In the genomic region with DNA sequence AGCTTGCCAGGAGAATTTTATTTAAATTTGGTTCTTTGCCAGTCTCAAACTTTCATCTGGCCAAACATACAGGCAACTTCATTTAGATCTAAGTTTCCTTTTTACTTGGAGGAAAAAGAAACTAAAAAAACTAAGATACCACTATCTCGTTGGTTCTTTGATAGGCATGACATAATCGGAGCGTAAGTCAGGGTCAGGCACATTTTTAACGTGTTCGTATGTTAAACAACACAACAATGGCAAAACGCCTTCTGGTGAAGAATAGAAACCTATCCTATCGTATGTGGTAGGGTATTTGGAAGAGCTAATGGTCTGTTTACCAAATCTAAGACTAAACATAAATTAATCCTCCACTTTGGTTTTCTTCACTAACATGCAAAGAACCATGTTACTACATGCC, we compare ENCODE assay signal across 8 mouse cellular contexts. TPM values are rescaled to one million over a fixed set of nuclear protein-coding genes. Genes with fewer than 3 reads are reported as not detected.
DNase-seq lines count a peak whose midpoint lies in the region; ATAC-seq and TF ChIP-seq lines count a peak whose summit lies in the region.

No protein-coding gene starts in this region.

- H3K27me3 ChIP-seq in cerebellum, adult 2 months (ENCODE audit: control insufficient read depth, insufficient read depth, low read length), result no peaks in the 10 kb centered on the region
- H3K27me3 ChIP-seq in limb, embryonic 15.5 days, result no peaks in the 10 kb centered on the region

- no peak for TF ChIP-seq POLR2A in cerebellum, adult 2 months (IDR thresholded peaks at IDR 0.05; ENCODE audit: borderline replicate concordance, insufficient read depth, low read length)

- peak overlapping the region; percentile 91 for H3K4me3 ChIP-seq in cerebellum, adult 2 months (replicated peaks; ENCODE audit: insufficient read depth, low read depth, low read length)
- H3K4me3 ChIP-seq in limb, embryonic 15.5 days, result peak overlapping the region; percentile 91

- WGBS in cerebellum, adult 2 months, result 2% methylated on average over 7 of the region's 7 CpGs
- 20% methylated on average over 7 of the region's 7 CpGs for WGBS in limb, embryonic 15.5 days

- peaks cover 3% of the 10 kb centered on the region; the same call in 1 of the 2 replicates for H3K4me1 ChIP-seq in cerebellum, adult 2 months (ENCODE audit: control insufficient read depth, insufficient read depth, low read length)
- H3K4me1 ChIP-seq in limb, embryonic 15.5 days, result 0 out of 2 replicates have a peak, but pooled peaks cover 2% of the 10 kb centered on the region

- peak overlapping the region; percentile 76 for H3K4me2 ChIP-seq in limb, embryonic 15.5 days

- no peak overlapping the region for H3K27ac ChIP-seq in cerebellum, adult 2 months (ENCODE audit: insufficient read depth, low read length)
- H3K27ac ChIP-seq in limb, embryonic 15.5 days, result no peak overlapping the region

- peak overlapping the region; percentile 87 for H3K9ac ChIP-seq in limb, embryonic 15.5 days

- no peaks in the 10 kb centered on the region for H3K36me3 ChIP-seq in limb, embryonic 15.5 days

- no peak for ATAC-seq in limb, embryonic 15.5 days (ENCODE audit: insufficient number of reproducible peaks, low FRiP score, low TSS enrichment, low read depth)

- H3K9me3 ChIP-seq in limb, embryonic 15.5 days, result no peaks in the 10 kb centered on the region

- no peak for DNase-seq in cerebellum, adult 2 months
- no peak for DNase-seq in cerebellum, postnatal 25 days
- peak; percentile 21 for DNase-seq in thymus, postnatal 0 days (ENCODE audit: low spot score)
- DNase-seq in thymus, adult 18-20 months, result no peak
- no peak for DNase-seq in yolk sac, embryonic 10.5 days (ENCODE audit: low spot score)
- DNase-seq in retina, embryonic 14.5 days (ENCODE audit: low spot score), result no peak
- DNase-seq in layer of hippocampus, postnatal 10 days (ENCODE audit: low spot score in 2 of 2), result no peak

- no peak for TF ChIP-seq CTCF in cerebellum, adult 2 months (IDR thresholded peaks at IDR 0.05; ENCODE audit: borderline replicate concordance, insufficient read depth, low read depth, low read length)

RNA-seq across cellular contexts. Expression of a gene that starts 0.6 kb away (rescaled TPM):
- 5.6 and 6.1 TPM in 2 replicates for polyA plus RNA-seq in cerebellum, adult 2 months (2012; rRNA removed)
- polyA plus RNA-seq in thymus, postnatal 0 days (2015; fragmentation: Nextera tagmentation; extraction: Ambion mirVana), result 14.2 and 14.6 TPM in 2 replicates
- polyA plus RNA-seq in limb, embryonic 15.5 days (2015; fragmentation: Nextera tagmentation; extraction: Ambion mirVana), result 8.5 and 8.9 TPM in 2 replicates
- total RNA-seq in layer of hippocampus, postnatal 10 days (2021), result 1 to 10 TPM; 5.6 to 6.3 TPM

RNA-seq across cellular contexts. Expression of a gene that starts 0.7 kb away (rescaled TPM):
- 24.6 and 28.8 TPM in 2 replicates for polyA plus RNA-seq in cerebellum, adult 2 months (2012; rRNA removed)
- 29.3 and 31.8 TPM in 2 replicates for polyA plus RNA-seq in thymus, postnatal 0 days (2015; fragmentation: Nextera tagmentation; extraction: Ambion mirVana)
- polyA plus RNA-seq in limb, embryonic 15.5 days (2015; fragmentation: Nextera tagmentation; extraction: Ambion mirVana), result 41.0 and 44.5 TPM in 2 replicates
- total RNA-seq in layer of hippocampus, postnatal 10 days (2021), result 10 to 100 TPM; 17.3 to 25.8 TPM

RNA-seq across cellular contexts. Expression of a gene that starts 44.9 kb away (rescaled TPM):
- 0.65 and 0.67 TPM in 2 replicates for polyA plus RNA-seq in cerebellum, adult 2 months (2012; rRNA removed)
- 4.2 and 5.8 TPM in 2 replicates for polyA plus RNA-seq in thymus, postnatal 0 days (2015; fragmentation: Nextera tagmentation; extraction: Ambion mirVana)
- 0.47 and 0.54 TPM in 2 replicates for polyA plus RNA-seq in limb, embryonic 15.5 days (2015; fragmentation: Nextera tagmentation; extraction: Ambion mirVana)
- under 1 TPM; 0.55 to 0.60 TPM for total RNA-seq in layer of hippocampus, postnatal 10 days (2021)
